Mouse (Mus musculus) ovary, adult 18-20 months (tissue): ENCODE measurements around the gene Htatip2.
A peak's percentile ranks its signal among the peaks of the same experiment; 100 is the strongest.

Experiments
- DNase-seq: peaks from one replicate; pipeline ENCODE4 v3.0.0; 2022; ENCODE audit warnings: low spot score, mixed read lengths

Htatip2 gene

GRCm38 (mm10) chr7:49758934-49759571 lies at the start of gene Htatip2:
Gene Htatip2, plus strand, starts transcription at chr7:49759115.
- DNase-seq, result peak; percentile 25

GRCm38 (mm10) chr7:49709381-49710021 lies 49.4 kb upstream of the Htatip2 start:
- DNase-seq, result no peak

- DNase-seq, result no peak
These were observed 40.8 kb upstream of the Htatip2 start for GRCm38 (mm10) chr7:49717942-49718733.

- no peak for DNase-seq
These were observed 24.6 kb upstream of the Htatip2 start for GRCm38 (mm10) chr7:49734342-49734741.

- no peak for DNase-seq
These were observed 19.5 kb upstream of the Htatip2 start for GRCm38 (mm10) chr7:49739448-49739847.

- DNase-seq, result no peak
These were observed 17.4 kb upstream of the Htatip2 start for GRCm38 (mm10) chr7:49741474-49741873.

GRCm38 (mm10) chr7:49741923-49742322 lies 17.0 kb upstream of the Htatip2 start:
- DNase-seq, result no peak

- no peak for DNase-seq
These were observed 7.8 kb upstream of the Htatip2 start for GRCm38 (mm10) chr7:49751148-49751547.

GRCm38 (mm10) chr7:49752730-49753506 lies 6.0 kb upstream of the Htatip2 start:
- no peak for DNase-seq

GRCm38 (mm10) chr7:49754767-49755166 lies 4.1 kb upstream of the Htatip2 start:
- DNase-seq, result no peak

GRCm38 (mm10) chr7:49762605-49763004 lies 3.7 kb downstream of the Htatip2 start:
- no peak for DNase-seq

- no peak for DNase-seq
These were observed 5.2 kb downstream of the Htatip2 start for GRCm38 (mm10) chr7:49764011-49764716.

- DNase-seq, result no peak
These were observed 7.3 kb downstream of the Htatip2 start for GRCm38 (mm10) chr7:49766166-49766565.

GRCm38 (mm10) chr7:49768509-49768908 lies 9.6 kb downstream of the Htatip2 start:
- DNase-seq, result no peak

- no peak for DNase-seq
These were observed 15.5 kb downstream of the Htatip2 start for GRCm38 (mm10) chr7:49774396-49774795.

GRCm38 (mm10) chr7:49777585-49777984 lies 18.7 kb downstream of the Htatip2 start:
- no peak for DNase-seq

GRCm38 (mm10) chr7:49778114-49778901 lies 19.4 kb downstream of the Htatip2 start, which contains the start of gene Prmt3:
Gene Prmt3, plus strand, starts transcription at chr7:49778346.
- peak; percentile 91 for DNase-seq

GRCm38 (mm10) chr7:49778904-49779615 lies 20.1 kb downstream of the Htatip2 start:
- DNase-seq, result no peak

GRCm38 (mm10) chr7:49783017-49783416 lies 24.1 kb downstream of the Htatip2 start:
- no peak for DNase-seq

- no peak for DNase-seq
These were observed 26.2 kb downstream of the Htatip2 start for GRCm38 (mm10) chr7:49785141-49785540.
